Mouse (Mus musculus): ENCODE results near the gene Sap30bp.

GRCm38 (mm10) chr11:115894755-115895520, 38.1 kb upstream of the Sap30bp start:
- TF ChIP-seq CHD2 (IDR thresholded peaks at IDR 0.05; ENCODE audit: low read depth, low read length) (no peak), ZC3H11A (IDR thresholded peaks at IDR 0.05; ENCODE audit: borderline replicate concordance, low read depth, low read length) (no peak), HCFC1 (IDR thresholded peaks at IDR 0.05; ENCODE audit: borderline replicate concordance, insufficient read depth, low read length) (no peak), MAFK (IDR thresholded peaks at IDR 0.05; ENCODE audit: insufficient read depth, low read depth, low read length) (no peak), ZNF384 (IDR thresholded peaks at IDR 0.05; ENCODE audit: low read depth, low read length) (no peak)
